Comparison of ENCODE assay signal across 35 mouse cellular contexts in genomic region chr12:55508817-55509216, GRCm38 (mm10). TPM values are rescaled to one million over a fixed set of nuclear protein-coding genes. Genes with fewer than 3 reads are reported as not detected.
"Had no signal": no experiment of that assay in that cellular context is flagged by ENCODE, and none has a peak within 500 bp of the region (broad histone marks: within the 10 kb centered on the region; RNA-seq: fewer than 3 reads in every experiment).

No protein-coding gene starts in this region.

- H3K9ac ChIP-seq: embryonic facial prominence, embryonic 12.5 days; embryonic facial prominence, embryonic 13.5 days; embryonic facial prominence, embryonic 15.5 days; forebrain, embryonic 12.5 days; forebrain, embryonic 13.5 days; forebrain, embryonic 15.5 days; forebrain, postnatal 0 days had no signal

- H3K4me2 ChIP-seq: embryonic facial prominence, embryonic 12.5 days; embryonic facial prominence, embryonic 13.5 days; embryonic facial prominence, embryonic 15.5 days; forebrain, embryonic 12.5 days; forebrain, embryonic 13.5 days; forebrain, embryonic 15.5 days had no signal

- ATAC-seq: forebrain, embryonic 13.5 days; forebrain, embryonic 14.5 days; forebrain, embryonic 15.5 days; forebrain, embryonic 16.5 days; forebrain, postnatal 0 days had no signal

- H3K4me3 ChIP-seq: embryonic facial prominence, embryonic 10.5 days; embryonic facial prominence, embryonic 12.5 days; embryonic facial prominence, embryonic 13.5 days; embryonic facial prominence, embryonic 15.5 days; erythroblast, embryonic 14.5 days; forebrain, embryonic 10.5 days; forebrain, embryonic 12.5 days; forebrain, embryonic 13.5 days; forebrain, embryonic 15.5 days; gastrocnemius, adult 2 months; heart, adult 2 months had no signal

- H3K9me3 ChIP-seq: embryonic facial prominence, embryonic 10.5 days; embryonic facial prominence, embryonic 12.5 days; embryonic facial prominence, embryonic 13.5 days; embryonic facial prominence, embryonic 15.5 days; forebrain, embryonic 10.5 days; forebrain, embryonic 12.5 days; forebrain, embryonic 13.5 days; forebrain, embryonic 15.5 days had no signal

- H3K27me3 ChIP-seq: embryonic facial prominence, embryonic 12.5 days; embryonic facial prominence, embryonic 13.5 days; embryonic facial prominence, embryonic 15.5 days; forebrain, embryonic 12.5 days; forebrain, embryonic 13.5 days; forebrain, embryonic 15.5 days had no signal

- H3K36me3 ChIP-seq: embryonic facial prominence, embryonic 10.5 days; embryonic facial prominence, embryonic 12.5 days; embryonic facial prominence, embryonic 13.5 days; embryonic facial prominence, embryonic 15.5 days; forebrain, embryonic 10.5 days; forebrain, embryonic 12.5 days; forebrain, embryonic 15.5 days had no signal

- DNase-seq: cerebellum, adult 2 months; cerebellum, adult 8-10 months; cerebellum, adult 9-10 months; cerebellum, adult 9-11 months; cerebellum, postnatal 10 days; cerebellum, postnatal 14 days; cerebellum, postnatal 25 days; cerebellum, postnatal 36 days; embryo, embryonic 11 days; forebrain, postnatal 0 days; gastrocnemius, adult 2 months; gastrocnemius, postnatal 10 days; gastrocnemius, postnatal 14 days; gastrocnemius, postnatal 25 days; gastrocnemius, postnatal 36 days; heart, adult 11 months; heart, adult 18-20 months; heart, adult 2 months had no signal

- H3K4me1 ChIP-seq: embryonic facial prominence, embryonic 10.5 days; embryonic facial prominence, embryonic 12.5 days; embryonic facial prominence, embryonic 15.5 days; forebrain, embryonic 10.5 days; forebrain, embryonic 12.5 days; forebrain, embryonic 13.5 days; forebrain, embryonic 15.5 days had no signal

- H3K27ac ChIP-seq: embryonic facial prominence, embryonic 10.5 days; embryonic facial prominence, embryonic 12.5 days; embryonic facial prominence, embryonic 13.5 days; embryonic facial prominence, embryonic 15.5 days; forebrain, embryonic 10.5 days; forebrain, embryonic 12.5 days; forebrain, embryonic 13.5 days; forebrain, embryonic 15.5 days; gastrocnemius, adult 2 months; heart, adult 2 months had no signal

RNA-seq across cellular contexts. Expression of gene Aldoart2, which starts 56.2 kb away (rescaled TPM):
- total RNA-seq: common myeloid progenitor, adult 5-6 weeks; forebrain, postnatal 0 days; gastrocnemius, postnatal 10 days; gastrocnemius, postnatal 4 days; granulocyte monocyte progenitor cell, adult 5-6 weeks; heart, adult 18-20 months; heart, adult 2 months had no signal
- polyA plus RNA-seq: cortical plate, adult 2 months; embryonic facial prominence, embryonic 10.5 days; embryonic facial prominence, embryonic 12.5 days; embryonic facial prominence, embryonic 13.5 days; embryonic facial prominence, embryonic 14.5 days; embryonic facial prominence, embryonic 15.5 days; forebrain, embryonic 10.5 days; forebrain, embryonic 12.5 days; forebrain, embryonic 13.5 days; forebrain, embryonic 14.5 days; forebrain, embryonic 15.5 days; forebrain, embryonic 16.5 days; frontal cortex, adult 2 months had no signal
